Mouse (Mus musculus) embryo, embryonic 9.5 days (tissue): Measurements from ENCODE around the gene Slc27a4.

Source experiments
- DNase-seq: peaks from one replicate; pipeline ENCODE4 v3.0.0-alpha.2; 2017; ENCODE audit errors: extremely low spot score

Slc27a4 gene

DNA sequence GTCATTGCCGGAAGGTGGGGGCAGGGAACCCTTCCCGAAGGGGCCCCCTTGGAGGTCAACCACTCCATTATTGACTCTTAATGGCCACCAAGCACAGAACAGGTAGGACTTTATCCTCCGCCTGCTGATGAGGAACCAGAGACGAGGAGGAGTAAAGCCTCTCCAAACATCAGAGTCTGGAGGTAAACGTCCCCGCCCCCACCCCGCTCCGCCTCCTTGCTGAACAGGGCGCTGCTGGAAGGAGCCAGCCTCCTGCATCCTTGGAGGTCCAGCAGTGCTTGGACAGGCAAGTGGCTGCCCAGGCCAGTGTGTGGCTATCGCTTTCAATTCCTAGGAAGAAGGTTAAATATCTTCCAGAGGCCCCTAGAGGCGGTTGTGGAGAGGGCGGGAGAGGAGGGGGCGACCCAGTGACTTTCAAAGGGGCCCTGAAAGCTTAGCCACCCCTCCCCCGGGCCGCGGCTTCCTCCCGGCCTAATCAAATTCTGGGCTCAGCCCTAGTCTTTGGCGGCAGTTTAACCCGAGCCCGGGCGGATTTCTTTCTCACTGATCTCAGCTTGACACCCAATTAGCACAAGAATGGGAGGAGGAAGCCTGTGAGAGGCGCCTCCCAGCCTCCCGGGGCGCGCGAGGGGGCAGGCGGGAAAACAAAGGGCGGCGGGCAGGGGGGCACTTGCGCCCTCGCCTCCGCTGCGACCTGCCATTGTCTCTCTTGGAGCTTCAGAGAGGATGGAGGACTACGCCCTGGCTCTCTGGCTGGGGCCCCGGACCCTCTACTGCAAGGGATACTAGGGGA, 17.8 kb downstream of the Slc27a4 start, which contains the start of gene Urm1:
TSS of gene Urm1 (plus strand) at position 51 of the 793 bp plus-strand sequence.
- DNase-seq: peak; percentile 95

DNA sequence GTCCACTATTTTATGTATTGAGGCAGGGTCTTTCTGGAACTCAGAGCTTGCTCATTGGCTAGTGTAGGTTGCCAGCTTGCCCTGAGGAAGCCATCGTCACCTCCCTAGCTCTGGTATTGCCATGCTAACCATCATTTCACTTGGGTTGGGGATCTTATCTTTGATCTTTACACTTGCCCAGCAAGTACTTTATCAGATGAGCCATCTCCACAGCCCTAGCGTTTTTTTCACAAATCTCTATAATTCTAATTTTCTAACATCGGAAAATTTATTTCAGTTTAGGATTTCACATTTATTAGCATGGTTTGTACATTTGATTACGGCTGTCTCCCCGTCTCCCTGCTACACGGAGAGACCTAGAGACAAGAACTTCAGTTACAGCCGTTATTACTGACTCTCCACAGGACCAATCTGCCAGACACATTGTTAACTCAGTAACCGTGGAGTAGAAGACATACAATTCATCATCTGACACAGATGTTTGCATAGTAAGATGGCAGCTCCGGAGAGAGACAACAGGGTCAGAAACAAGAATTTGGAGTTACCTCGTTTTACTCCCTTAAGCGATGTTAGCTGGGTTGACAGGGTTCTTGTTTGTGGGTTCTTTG, 24.0 kb downstream of the Slc27a4 start:
- no peak for DNase-seq

DNA sequence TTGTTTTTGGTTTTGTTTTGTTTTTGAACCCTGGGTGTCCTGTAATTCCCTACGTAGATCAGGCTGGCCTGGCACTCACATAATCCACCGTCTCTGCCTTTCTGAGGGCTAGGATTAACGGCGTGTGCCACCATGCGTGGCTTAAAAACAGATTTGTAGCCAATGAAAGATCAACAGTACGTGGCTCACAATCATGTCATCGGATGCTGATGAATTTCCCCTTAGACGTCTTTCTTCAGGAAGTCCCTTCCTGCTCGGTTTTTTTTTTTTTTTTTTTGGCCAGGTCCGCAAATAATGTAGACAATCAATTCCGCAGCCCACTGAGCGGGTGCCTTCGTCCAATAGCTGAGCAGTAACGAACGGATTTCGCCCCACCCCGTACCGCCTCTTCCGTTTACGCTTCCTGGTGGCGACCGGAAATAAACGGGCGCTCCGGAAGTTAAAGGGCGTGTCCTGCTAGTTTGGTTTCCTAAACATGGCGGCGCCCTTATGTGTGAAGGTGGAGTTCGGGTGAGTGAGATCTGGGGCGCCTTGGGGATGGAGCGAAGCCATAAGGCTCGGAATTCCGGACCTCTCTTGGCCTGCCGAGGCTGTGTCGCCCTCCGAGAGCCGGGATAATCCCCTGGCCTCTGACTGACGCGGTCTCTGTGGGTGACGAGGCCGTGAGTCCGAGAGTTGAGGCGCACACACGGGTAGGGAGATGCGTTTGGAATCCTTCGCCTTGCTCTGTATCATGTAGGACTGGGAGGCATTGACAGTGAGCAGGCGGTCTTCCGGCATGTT, 24.7 kb downstream of the Slc27a4 start:
- DNase-seq: peak; percentile 95

- no peak for DNase-seq
These were observed 25.2 kb downstream of the Slc27a4 start for GRCm38 (mm10) chr2:29827709-29828024.

- DNase-seq: no peak
These were observed 28.7 kb downstream of the Slc27a4 start for GRCm38 (mm10) chr2:29831106-29831505.

DNA sequence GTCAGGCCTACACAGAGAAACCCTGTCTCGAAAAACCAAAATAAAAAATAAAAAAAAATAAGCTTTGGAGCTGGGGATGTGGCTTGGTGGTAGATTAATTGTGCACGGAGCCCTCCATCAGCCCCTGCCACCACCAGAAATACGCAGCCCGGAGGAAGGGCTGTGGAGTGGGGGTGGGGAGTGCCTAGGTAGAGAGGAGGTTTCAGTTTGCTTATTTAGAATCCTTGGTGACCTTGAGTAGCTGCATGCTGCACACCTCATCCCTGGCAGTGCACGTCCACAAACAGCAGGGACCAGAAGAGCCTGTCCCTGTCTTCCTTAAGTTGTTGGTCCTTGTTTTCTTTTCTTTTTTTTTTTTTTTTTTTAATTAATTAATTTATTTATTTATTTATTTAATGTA, 31.4 kb downstream of the Slc27a4 start:
- no peak for DNase-seq

GRCm38 (mm10) chr2:29835391-29835899, 33.0 kb downstream of the Slc27a4 start:
- peak; percentile 51 for DNase-seq

GRCm38 (mm10) chr2:29839460-29839859, 37.0 kb downstream of the Slc27a4 start:
- peak; percentile 76 for DNase-seq

DNA sequence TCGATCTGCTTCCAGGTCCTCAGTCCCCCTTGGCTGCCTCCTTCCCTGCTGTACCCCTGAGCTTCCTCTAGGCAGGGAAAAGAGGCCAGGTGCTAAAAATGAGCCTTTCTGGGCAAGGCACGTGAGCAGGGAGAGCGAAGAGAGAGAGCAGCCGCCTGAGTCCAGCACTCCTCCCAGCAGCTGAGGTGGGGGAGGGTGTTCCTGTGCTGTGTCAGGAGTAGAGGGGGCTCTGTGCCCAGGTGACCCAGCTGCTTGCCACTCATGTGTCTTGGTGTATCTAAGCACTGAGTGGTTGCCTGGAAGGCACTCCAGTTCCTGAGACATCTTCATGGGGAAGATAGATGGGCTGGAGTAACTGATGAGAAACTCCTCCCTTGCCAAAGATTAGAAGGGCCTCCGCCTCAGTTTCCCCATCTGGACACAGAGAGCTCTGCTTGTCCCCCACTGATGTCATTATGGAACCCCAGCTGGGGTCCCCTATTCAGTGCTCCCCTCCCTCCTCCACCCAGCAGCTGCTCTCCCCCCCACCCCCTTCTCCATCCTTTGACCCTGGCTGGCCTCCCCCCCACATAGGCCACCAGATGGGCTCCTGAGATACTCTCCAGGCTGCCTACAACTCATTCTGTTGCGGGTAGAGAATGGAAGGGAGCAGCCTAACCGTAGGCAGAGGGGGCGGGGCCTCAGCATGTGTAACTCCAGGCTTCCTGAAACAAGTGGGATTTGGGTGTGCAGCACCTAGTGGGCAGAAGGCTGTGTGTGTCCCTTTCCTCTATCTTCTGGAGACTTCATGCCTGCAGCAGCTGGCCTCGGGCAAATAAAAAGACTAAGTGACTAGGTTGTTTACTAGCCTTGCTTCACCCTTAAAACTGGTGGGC, 41.0 kb downstream of the Slc27a4 start:
- peak; percentile 54 for DNase-seq

GRCm38 (mm10) chr2:29844115-29844514, 41.7 kb downstream of the Slc27a4 start:
- DNase-seq: no peak

GRCm38 (mm10) chr2:29844661-29845060, 42.2 kb downstream of the Slc27a4 start:
- no peak for DNase-seq

DNA sequence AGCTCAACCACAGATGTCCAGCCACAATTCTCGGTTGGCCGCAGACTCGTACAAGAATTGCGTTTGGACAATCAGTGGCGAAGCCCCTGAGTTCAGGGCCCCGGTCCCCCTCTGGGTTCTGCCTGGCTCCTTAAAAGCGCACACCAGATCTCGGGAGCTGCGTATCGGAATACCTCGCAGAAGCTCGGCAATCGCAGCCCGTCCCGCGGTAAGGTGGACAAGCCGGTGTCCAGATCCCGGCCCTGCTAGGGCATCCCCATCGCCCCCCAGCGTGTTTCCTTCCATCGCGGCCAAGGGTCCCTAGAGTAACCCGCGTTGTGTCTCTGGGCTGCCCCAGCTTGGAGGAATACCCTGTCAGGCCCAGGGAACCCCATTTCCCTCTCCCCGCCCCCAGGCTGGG, 43.2 kb downstream of the Slc27a4 start:
- no peak for DNase-seq

- DNase-seq: peak; percentile 79
These were observed 43.8 kb downstream of the Slc27a4 start for GRCm38 (mm10) chr2:29846061-29846853.

DNA sequence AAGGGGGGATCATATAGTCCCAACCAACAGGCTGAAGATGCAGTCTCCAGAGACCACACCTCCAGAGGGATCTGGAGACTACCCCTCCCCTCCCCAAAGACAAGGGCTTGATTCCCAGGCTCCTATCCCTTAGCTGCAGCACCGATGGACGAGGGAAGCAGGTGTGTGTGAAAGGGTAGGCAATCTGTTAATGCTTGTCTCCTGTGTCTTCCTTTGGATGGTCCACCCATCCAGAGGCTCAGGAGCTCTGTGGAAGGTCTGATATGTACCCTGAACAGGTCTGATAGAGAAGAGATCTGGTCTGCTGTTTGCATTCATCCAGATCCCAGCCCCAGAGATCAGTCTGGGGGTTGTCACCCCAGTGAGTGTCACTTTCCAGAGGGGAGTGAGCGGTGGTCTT, 44.5 kb downstream of the Slc27a4 start:
- no peak for DNase-seq

DNA sequence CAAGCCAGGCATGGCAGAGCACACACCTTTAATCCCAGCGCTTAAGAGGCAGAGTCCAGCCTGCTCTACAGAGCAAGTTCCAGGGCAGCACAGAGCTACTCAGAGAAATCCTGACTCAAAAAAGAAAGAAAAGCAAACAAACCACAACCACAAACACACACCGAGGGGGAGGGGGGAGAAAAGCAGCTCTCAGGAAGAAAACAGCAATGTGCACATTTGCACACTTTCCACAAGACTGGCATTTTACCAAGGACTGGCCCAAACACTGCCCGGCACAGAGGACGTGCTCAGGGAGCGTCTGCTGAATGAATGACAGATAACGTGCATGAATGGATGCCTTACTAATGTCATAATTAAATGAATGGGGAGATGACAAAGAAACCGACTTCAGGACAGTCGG, 46.6 kb downstream of the Slc27a4 start:
- no peak for DNase-seq

GRCm38 (mm10) chr2:29849841-29850480, 47.5 kb downstream of the Slc27a4 start:
- no peak for DNase-seq

- DNase-seq: peak; percentile 66
These were observed 50.6 kb downstream of the Slc27a4 start for GRCm38 (mm10) chr2:29852957-29853485.

DNA sequence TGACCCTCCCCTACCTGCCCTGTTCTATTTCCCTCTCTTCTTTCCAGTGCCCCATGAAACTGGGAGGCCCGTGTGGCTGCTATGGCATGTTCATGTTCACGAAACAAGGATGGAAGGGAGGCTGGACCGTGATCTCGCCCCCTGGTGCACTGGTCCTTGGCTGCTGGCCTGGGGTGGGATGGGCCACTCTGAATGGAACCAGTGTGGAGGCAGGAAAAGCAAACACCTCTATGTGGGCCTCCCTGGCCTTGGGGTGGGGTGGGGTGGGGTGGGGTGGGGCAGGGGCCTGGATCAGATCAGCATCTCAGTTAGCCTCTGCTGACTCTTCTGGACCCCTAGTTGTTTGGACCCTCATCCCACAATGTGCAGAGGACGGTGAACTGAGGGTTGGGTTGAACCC, 51.3 kb downstream of the Slc27a4 start:
- no peak for DNase-seq

- no peak for DNase-seq
These were observed 53.3 kb downstream of the Slc27a4 start for GRCm38 (mm10) chr2:29855585-29856210.
